Mouse (Mus musculus): ENCODE results near the gene Rab6a. TPM values are rescaled to one million over a fixed set of nuclear protein-coding genes. Genes with fewer than 3 reads are reported as not detected.

Rab6a gene
- total RNA-seq, 1 experiment from 2014 or later: 58.1 TPM

DNA sequence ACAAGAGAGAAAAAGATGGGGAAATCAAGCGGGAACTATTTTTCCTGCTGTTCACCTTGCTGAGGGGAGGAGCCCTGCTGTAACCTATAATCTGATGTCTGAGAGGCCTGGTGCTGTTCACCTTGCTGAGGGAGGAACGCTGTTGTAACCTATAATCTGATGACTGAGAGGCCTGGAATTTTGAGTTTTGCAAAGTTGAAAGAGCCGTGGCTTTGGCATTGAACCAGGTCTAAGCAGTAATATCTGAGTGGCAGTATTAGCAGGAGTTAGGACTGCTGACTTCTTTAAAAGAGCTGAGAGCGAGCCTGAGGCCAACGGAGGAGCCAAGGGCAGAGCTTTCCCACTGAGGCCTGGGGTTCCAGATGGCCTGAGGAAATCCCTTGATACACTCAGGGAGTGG, 70.8 kb downstream of the Rab6a start:
- no peak for ATAC-seq (replicated peaks; ENCODE audit: low read depth, poor library complexity, severe bottlenecking)

DNA sequence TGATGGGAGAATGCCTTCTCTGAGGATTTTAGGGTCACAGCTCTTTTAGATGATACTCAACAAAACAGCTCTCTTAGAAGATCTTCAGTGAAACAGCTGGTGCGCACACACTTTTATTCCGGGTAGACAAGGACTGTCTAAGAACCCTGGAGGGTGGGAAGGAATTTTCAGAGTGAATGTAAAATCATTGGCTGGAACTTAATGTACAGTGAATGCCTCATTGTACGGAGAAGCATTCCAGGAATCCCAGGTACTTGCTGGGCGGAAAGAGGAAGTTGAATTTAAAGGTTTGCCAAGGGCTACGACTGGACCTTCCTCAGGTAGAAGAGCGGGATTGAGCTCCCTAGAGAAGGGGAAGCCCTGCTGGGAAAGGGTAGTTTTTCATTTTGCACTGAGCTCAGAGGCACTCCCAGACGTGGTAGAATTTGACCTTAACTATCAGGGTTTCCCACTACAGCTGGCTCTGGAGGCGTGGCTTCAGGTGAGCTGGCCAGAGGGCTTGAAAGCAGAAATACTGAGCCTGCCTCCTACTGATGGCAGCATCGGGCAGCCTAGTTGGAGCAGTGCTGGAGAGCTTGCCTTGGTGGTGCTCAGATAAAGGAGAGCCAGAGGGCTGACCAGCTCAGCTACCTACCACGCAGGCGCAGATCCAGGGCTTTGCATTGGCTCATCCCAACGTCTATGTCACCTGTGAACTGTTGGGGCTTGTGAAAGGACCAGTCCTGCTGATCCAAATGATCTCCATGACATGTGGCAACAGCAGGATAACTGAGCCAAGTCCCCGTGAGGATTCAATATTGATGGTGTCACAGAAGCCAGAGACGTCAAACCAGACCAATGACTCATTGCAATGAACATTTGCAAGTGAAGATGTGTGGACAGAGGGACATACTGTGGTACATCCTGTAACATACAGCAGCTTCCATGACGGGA, 72.0 kb downstream of the Rab6a start:
- ATAC-seq (replicated peaks; ENCODE audit: low read depth, poor library complexity, severe bottlenecking): no peak

GRCm38 (mm10) chr7:100681132-100681531, 73.9 kb downstream of the Rab6a start:
- ATAC-seq (replicated peaks; ENCODE audit: low read depth, poor library complexity, severe bottlenecking): no peak

DNA sequence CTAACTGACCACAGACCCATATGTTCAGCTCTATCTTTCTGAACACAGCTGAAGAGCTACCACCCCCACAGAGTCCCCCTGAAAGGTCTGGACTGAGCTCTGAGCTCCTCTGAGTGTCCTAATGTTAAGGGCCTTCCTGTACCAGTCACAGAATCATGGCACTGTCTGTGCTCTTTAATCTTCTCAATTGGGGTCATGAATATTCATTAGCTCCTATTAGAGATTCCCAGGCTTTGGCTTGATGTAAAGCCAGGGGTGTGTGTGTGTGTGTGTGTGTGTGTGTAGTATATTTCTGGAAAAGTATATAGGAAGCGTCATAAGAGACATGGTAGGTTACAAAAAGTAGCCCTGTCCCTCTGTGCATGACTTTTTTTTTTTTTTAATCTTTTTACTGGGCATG, 76.0 kb downstream of the Rab6a start:
- no peak for ATAC-seq (replicated peaks; ENCODE audit: low read depth, poor library complexity, severe bottlenecking)

GRCm38 (mm10) chr7:100684081-100684480, 76.9 kb downstream of the Rab6a start:
- ATAC-seq (replicated peaks; ENCODE audit: low read depth, poor library complexity, severe bottlenecking): no peak

- ATAC-seq (replicated peaks; ENCODE audit: low read depth, poor library complexity, severe bottlenecking): peak; percentile 89
Observed at GRCm38 (mm10) chr7:100684538-100684937, 77.3 kb downstream of the Rab6a start.

DNA sequence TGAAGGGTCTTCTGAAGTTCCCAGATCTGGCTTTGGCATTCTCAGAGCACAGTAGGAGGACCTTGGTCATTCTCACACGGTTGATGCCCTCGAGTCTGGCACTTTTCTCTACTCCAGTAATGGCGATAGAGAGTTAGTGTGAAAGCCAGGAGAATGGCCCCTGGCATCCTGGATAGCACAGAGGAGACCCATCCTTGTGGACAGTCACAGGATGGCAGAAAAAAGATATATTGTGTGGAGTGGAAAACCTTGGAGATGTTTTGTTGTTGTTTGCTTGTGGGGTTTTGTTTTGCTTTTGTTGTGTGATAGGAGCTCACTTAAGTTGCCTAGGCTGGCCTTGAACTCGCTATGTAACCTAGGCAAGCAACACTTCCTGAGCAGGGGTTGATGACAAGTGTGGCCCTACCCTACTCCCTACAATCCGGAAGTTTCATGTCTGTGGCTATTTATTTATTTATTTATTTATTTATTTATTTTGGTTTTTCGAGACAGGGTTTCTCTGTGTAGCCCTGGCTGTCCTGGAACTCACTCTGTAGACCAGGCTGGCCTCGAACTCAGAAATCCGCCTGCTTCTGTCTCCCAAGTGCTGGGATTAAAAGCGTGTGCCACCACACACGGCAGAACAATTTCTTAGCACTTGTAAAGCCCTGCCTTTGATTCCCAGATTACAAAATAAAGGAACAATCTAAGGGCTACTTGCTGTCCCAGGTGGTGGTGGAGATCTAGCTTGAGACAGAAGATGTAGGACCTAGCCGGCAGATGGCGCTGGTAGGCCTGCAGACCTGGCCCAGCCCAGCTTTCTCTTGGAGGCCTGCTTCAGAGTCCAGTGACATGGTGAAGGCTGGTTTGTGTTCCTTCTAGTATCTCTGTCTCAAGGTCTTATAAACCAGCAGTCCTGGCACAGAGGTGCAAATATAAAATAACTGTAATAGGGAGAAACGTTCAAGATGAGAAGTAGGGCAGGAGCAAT, 78.1 kb downstream of the Rab6a start:
- ATAC-seq (replicated peaks; ENCODE audit: low read depth, poor library complexity, severe bottlenecking): peak; percentile 92

DNA sequence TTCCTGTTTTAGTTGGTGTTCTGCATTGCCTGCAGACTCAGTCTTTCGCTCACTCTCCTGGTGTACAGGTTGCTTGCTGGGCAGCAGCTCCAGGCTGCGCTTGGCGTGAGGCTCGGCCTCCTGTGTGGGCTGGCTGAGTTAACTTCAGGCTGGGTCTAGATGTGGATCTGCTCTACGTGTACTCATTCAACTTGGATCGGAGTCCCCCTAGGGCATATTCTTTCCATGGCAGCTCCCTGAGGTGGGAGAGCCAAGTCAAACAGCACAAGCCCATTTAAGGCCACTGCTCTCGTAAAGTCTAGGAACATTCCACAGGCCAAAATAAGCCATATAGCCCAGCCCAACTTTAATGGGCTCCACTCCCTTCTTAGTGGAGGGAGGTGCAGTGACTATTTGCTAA, 81.3 kb downstream of the Rab6a start:
- ATAC-seq (replicated peaks; ENCODE audit: low read depth, poor library complexity, severe bottlenecking): no peak

Other genes starting within 250 kb of the Rab6a start
- gene C2cd3, start 235.2 kb upstream of the Rab6a start, total RNA-seq (2017): 36.2 and 46.9 TPM in 2 replicates
- gene Ppme1, start 235.1 kb upstream of the Rab6a start, total RNA-seq (2017): 25.9 and 29.5 TPM in 2 replicates
- not detected in 2 replicates for gene Ucp3, start 134.4 kb upstream of the Rab6a start, total RNA-seq (2017)
- gene Ucp2, start 114.1 kb upstream of the Rab6a start, total RNA-seq (2017): 101 and 132 TPM in 2 replicates
- 0.37 TPM in 1 of 2 replicates, not detected in the other for gene Dnajb13, start 92.5 kb upstream of the Rab6a start, total RNA-seq (2017)
- 11.0 and 22.6 TPM in 2 replicates for gene Coa4, start 70.3 kb upstream of the Rab6a start, total RNA-seq (2017)
- gene Mrpl48, start 891 bp downstream of the Rab6a start, total RNA-seq (2017): 70.3 and 84.2 TPM in 2 replicates
- gene Plekhb1, start 55.0 kb downstream of the Rab6a start, total RNA-seq (2017): 0.15 and 0.37 TPM in 2 replicates
- 12.2 and 17.0 TPM in 2 replicates for gene Fam168a, start 99.2 kb downstream of the Rab6a start, total RNA-seq (2017)

All from common myeloid progenitor, adult 5-6 weeks (primary cell).